Mouse (Mus musculus) kidney, embryonic 14.5 days (tissue): Measurements from ENCODE around the gene Celsr2. TPM values are rescaled to one million over a fixed set of nuclear protein-coding genes. Genes with fewer than 3 reads are reported as not detected.

Source experiments
- ATAC-seq: fragments of 200-750 bp; cut with Nextera tagmentation; 2 replicates; pipeline ENCODE4 v1.8.0; 2017; ENCODE audit warnings: moderate number of reproducible peaks, mild to moderate bottlenecking, moderate TSS enrichment, moderate library complexity; ENCODE audit not compliant: low FRiP score, low TSS enrichment
- H3K27ac ChIP-seq: fragments of 300-500 bp; sonication (generic); 2 replicates; pipeline ENCODE4 v1.5.1; 2014; ENCODE audit warnings: low read depth, mild to moderate bottlenecking, low read length, moderate library complexity, mixed read lengths
- H3K27me3 ChIP-seq: fragments of 300-500 bp; sonication (generic); 2 replicates; pipeline ENCODE4 v1.6.1; 2014; ENCODE audit warnings: mild to moderate bottlenecking, low read length; ENCODE audit not compliant: control insufficient read depth, insufficient read depth
- H3K36me3 ChIP-seq: fragments of 300-500 bp; sonication (generic); 2 replicates; pipeline ENCODE4 v1.6.1; 2014; ENCODE audit warnings: low read length, mixed read lengths; ENCODE audit not compliant: control insufficient read depth, insufficient read depth
- H3K4me1 ChIP-seq: fragments of 300-500 bp; sonication (generic); 2 replicates; pipeline ENCODE4 v1.6.1; 2014; ENCODE audit warnings: low read length, mixed read lengths; ENCODE audit not compliant: control insufficient read depth, insufficient read depth
- H3K4me2 ChIP-seq: fragments of 300-500 bp; sonication (generic); replicated peaks from 2 replicates; pipeline ENCODE4 v1.6.1; 2014; ENCODE audit warnings: low read depth, mild to moderate bottlenecking, low read length
- H3K4me3 ChIP-seq: fragments of 300-500 bp; sonication (generic); 2 replicates; pipeline ENCODE4 v1.5.1; 2014; ENCODE audit warnings: mild to moderate bottlenecking, low read length
- H3K9ac ChIP-seq: fragments of 300-500 bp; sonication (generic); 2 replicates; pipeline ENCODE4 v1.6.1; 2014; ENCODE audit warnings: low read depth, mild to moderate bottlenecking, low read length, moderate library complexity
- H3K9me3 ChIP-seq: fragments of 300-500 bp; sonication (generic); 2 replicates; pipeline ENCODE4 v1.6.1; 2016; ENCODE audit warnings: low read length; ENCODE audit not compliant: control insufficient read depth
- WGBS: fragments of 180-500 bp; shearing (Covaris S2); extraction: QIAGEN DNeasy Blood & Tissue Kit; methylation state at CpG from one replicate; pipeline ENCODE4 v1.1.7; 2014; 5-methylcytosine and 5-hydroxymethylcytosine counted together
- polyA plus RNA-seq: library from polyadenylated mRNA; unstranded; fragments of >200 nt; fragmentation: Nextera tagmentation; extraction: Ambion mirVana; gene quantifications from 2 replicates; pipeline ENCODE4 v1.2.1, GENCODE M21; 2014

Celsr2 gene
- polyA plus RNA-seq, 1 experiment from 2014 or later, result 27.9 TPM

- H3K4me1 ChIP-seq, result no peaks in the 10 kb centered on the region
- no peak overlapping the region for H3K9ac ChIP-seq
- H3K4me3 ChIP-seq, result no peak overlapping the region
- H3K4me2 ChIP-seq, result no peak overlapping the region
- no peaks in the 10 kb centered on the region for H3K9me3 ChIP-seq
- 79% methylated on average over 3 of the region's 3 CpGs for WGBS
- H3K27me3 ChIP-seq, result no peaks in the 10 kb centered on the region
- no peak for ATAC-seq
- no peaks in the 10 kb centered on the region for H3K36me3 ChIP-seq
- no peak overlapping the region for H3K27ac ChIP-seq
Observed at GRCm38 (mm10) chr3:108372274-108372673, 43.1 kb downstream of the Celsr2 start.

- Histone ChIP-seq H3K4me2 (no peak overlapping the region), H3K27ac (no peak overlapping the region), H3K9ac (no peak overlapping the region), H3K36me3 (no peaks in the 10 kb centered on the region), H3K4me3 (no peak overlapping the region), H3K9me3 (no peaks in the 10 kb centered on the region), H3K4me1 (no peaks in the 10 kb centered on the region), H3K27me3 (no peaks in the 10 kb centered on the region)
- 90% methylated on average over 5 of the region's 5 CpGs for WGBS
- ATAC-seq, result no peak
Observed at GRCm38 (mm10) chr3:108368721-108369120, 46.6 kb downstream of the Celsr2 start.

- 80% methylated on average over 3 of the region's 3 CpGs for WGBS
- no peaks in the 10 kb centered on the region for H3K9me3 ChIP-seq
- no peak overlapping the region for H3K27ac ChIP-seq
- H3K4me1 ChIP-seq, result no peaks in the 10 kb centered on the region
- no peak overlapping the region for H3K9ac ChIP-seq
- H3K4me2 ChIP-seq, result no peak overlapping the region
- H3K4me3 ChIP-seq, result no peak overlapping the region
- no peaks in the 10 kb centered on the region for H3K27me3 ChIP-seq
- H3K36me3 ChIP-seq, result no peaks in the 10 kb centered on the region
- ATAC-seq, result no peak
Observed at GRCm38 (mm10) chr3:108367828-108368227, 47.5 kb downstream of the Celsr2 start.

GRCm38 (mm10) chr3:108367173-108367572 lies 48.2 kb downstream of the Celsr2 start:
- Histone ChIP-seq H3K27me3 (no peaks in the 10 kb centered on the region), H3K27ac (no peak overlapping the region), H3K9ac (no peak overlapping the region), H3K4me1 (no peaks in the 10 kb centered on the region), H3K36me3 (no peaks in the 10 kb centered on the region), H3K4me2 (no peak overlapping the region), H3K4me3 (no peak overlapping the region), H3K9me3 (no peaks in the 10 kb centered on the region)
- no peak for ATAC-seq
- 70% methylated on average over 9 of the region's 9 CpGs for WGBS

- ATAC-seq, result 0 out of 2 replicates have a peak, but pooled peaks have one; percentile 24
- no peak within 1 kb of the TSS for H3K27ac ChIP-seq
- no peak within 1 kb of the TSS for H3K4me3 ChIP-seq
- H3K4me2 ChIP-seq, result no peak within 1 kb of the TSS
- WGBS, result 67% methylated on average over 9 of the region's 9 CpGs
- no peaks in the 10 kb centered on the region for H3K36me3 ChIP-seq
- no peaks in the 10 kb centered on the region for H3K27me3 ChIP-seq
- no peaks in the 10 kb centered on the region for H3K9me3 ChIP-seq
- no peak within 1 kb of the TSS; the same call in 1 of the 2 replicates for H3K9ac ChIP-seq
- H3K4me1 ChIP-seq, result peaks cover 9% of the 10 kb centered on the region; the same call in 1 of the 2 replicates
Observed at GRCm38 (mm10) chr3:108364270-108364995, 50.9 kb downstream of the Celsr2 start, which contains the start of gene Mybphl. Gene Mybphl, plus strand, starts transcription at chr3:108364911.

GRCm38 (mm10) chr3:108363626-108364025 lies 51.7 kb downstream of the Celsr2 start:
- no peak overlapping the region for H3K4me3 ChIP-seq
- no peaks in the 10 kb centered on the region for H3K36me3 ChIP-seq

GRCm38 (mm10) chr3:108360894-108361293 lies 54.5 kb downstream of the Celsr2 start:
- H3K4me2 ChIP-seq, result no peak overlapping the region
- peaks cover 9% of the 10 kb centered on the region; the same call in 1 of the 2 replicates for H3K4me1 ChIP-seq
- peaks cover 9% of the 10 kb centered on the region; the same call in 1 of the 2 replicates for H3K36me3 ChIP-seq
- peak overlapping the region; percentile 12; the same call in 1 of the 2 replicates for H3K27ac ChIP-seq
- H3K27me3 ChIP-seq, result no peaks in the 10 kb centered on the region
- ATAC-seq, result peak; percentile 72
- no peak overlapping the region for H3K4me3 ChIP-seq
- H3K9ac ChIP-seq, result no peak overlapping the region
- 12% methylated on average over 7 of the region's 7 CpGs for WGBS
- H3K9me3 ChIP-seq, result no peaks in the 10 kb centered on the region

More at GRCm38 (mm10) chr3:108363626-108364025, 51.7 kb downstream of the Celsr2 start:
- H3K9me3 ChIP-seq, result no peaks in the 10 kb centered on the region
- no peak overlapping the region for H3K27ac ChIP-seq
- no peaks in the 10 kb centered on the region for H3K27me3 ChIP-seq
- H3K4me1 ChIP-seq, result peaks cover 9% of the 10 kb centered on the region; the same call in 1 of the 2 replicates
- 70% methylated on average over 3 of the region's 3 CpGs for WGBS
- H3K4me2 ChIP-seq, result no peak overlapping the region
- no peak for ATAC-seq
- H3K9ac ChIP-seq, result no peak overlapping the region

GRCm38 (mm10) chr3:108358445-108358844 lies 56.9 kb downstream of the Celsr2 start:
- Histone ChIP-seq H3K4me3 (no peak overlapping the region), H3K9ac (no peak overlapping the region), H3K4me1 (peaks cover 9% of the 10 kb centered on the region; the same call in 1 of the 2 replicates), H3K27me3 (no peaks in the 10 kb centered on the region), H3K36me3 (peaks cover 23% of the 10 kb centered on the region; the same call in 1 of the 2 replicates), H3K4me2 (no peak overlapping the region), H3K27ac (no peak overlapping the region), H3K9me3 (no peaks in the 10 kb centered on the region)
- 72% methylated on average over 6 of the region's 6 CpGs for WGBS
- no peak for ATAC-seq

- H3K4me2 ChIP-seq, result no peak overlapping the region
- H3K9ac ChIP-seq, result no peak overlapping the region
- no peaks in the 10 kb centered on the region for H3K27me3 ChIP-seq
- H3K27ac ChIP-seq, result no peak overlapping the region
- H3K36me3 ChIP-seq, result peaks cover 29% of the 10 kb centered on the region; the same call in 1 of the 2 replicates
- 69% methylated on average over 10 of the region's 10 CpGs for WGBS
- no peak for ATAC-seq
- peaks cover 9% of the 10 kb centered on the region; the same call in 1 of the 2 replicates for H3K4me1 ChIP-seq
- no peak overlapping the region for H3K4me3 ChIP-seq
- no peaks in the 10 kb centered on the region for H3K9me3 ChIP-seq
Observed at GRCm38 (mm10) chr3:108357051-108357450, 58.3 kb downstream of the Celsr2 start.
